Mouse (Mus musculus) ES-Bruce4 (cell line): ENCODE measurements around the gene Aebp2.

ENCODE experiments used
- CTCF ChIP-seq: IDR thresholded peaks from one replicate; pipeline ENCODE4 v1.8.1; 2011; ENCODE audit warnings: low read depth, low read length
- EP300 ChIP-seq: IDR thresholded peaks from 2 replicates; pipeline ENCODE4 v1.6.1; 2011; ENCODE audit warnings: low read depth, low read length; ENCODE audit not compliant: insufficient read depth
- POLR2A ChIP-seq: IDR thresholded peaks from one replicate; pipeline ENCODE4 v1.8.1; 2011; ENCODE audit warnings: low read length; ENCODE audit not compliant: insufficient read depth

DNA sequence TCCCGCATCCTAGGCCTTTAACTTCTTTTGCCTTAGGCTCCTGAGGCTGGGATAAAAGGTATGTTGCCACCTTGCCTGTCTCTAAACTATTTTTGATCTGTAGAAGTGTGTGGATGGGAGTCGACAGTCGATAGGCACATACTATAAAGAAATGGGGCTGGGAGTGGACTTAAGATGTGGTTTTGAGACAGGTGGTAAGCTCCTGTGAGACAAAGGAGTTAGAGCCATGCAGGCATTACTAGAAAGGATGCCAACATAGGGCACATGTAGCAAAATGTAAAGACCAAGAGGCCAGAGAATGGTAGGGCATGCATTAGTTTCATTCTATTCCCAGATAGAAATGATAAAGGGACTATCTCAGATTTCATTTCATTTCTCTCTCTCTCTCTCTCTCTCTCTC is 34.5 kb downstream of the Aebp2 start:
- no peak for TF ChIP-seq EP300
- no peak for TF ChIP-seq CTCF
- TF ChIP-seq POLR2A = no peak
